Mouse (Mus musculus) kidney, embryonic 14.5 days (tissue): ENCODE data around the gene Sox15. TPM values are rescaled to one million over a fixed set of nuclear protein-coding genes. Genes with fewer than 3 reads are reported as not detected.

Experiments
- ATAC-seq: fragments of 200-750 bp; cut with Nextera tagmentation; 2 replicates; pipeline ENCODE4 v1.8.0; 2017; ENCODE audit warnings: moderate number of reproducible peaks, mild to moderate bottlenecking, moderate TSS enrichment, moderate library complexity; ENCODE audit not compliant: low FRiP score, low TSS enrichment
- H3K27ac ChIP-seq: fragments of 300-500 bp; sonication (generic); 2 replicates; pipeline ENCODE4 v1.5.1; 2014; ENCODE audit warnings: low read depth, mild to moderate bottlenecking, low read length, moderate library complexity, mixed read lengths
- H3K27me3 ChIP-seq: fragments of 300-500 bp; sonication (generic); 2 replicates; pipeline ENCODE4 v1.6.1; 2014; ENCODE audit warnings: mild to moderate bottlenecking, low read length; ENCODE audit not compliant: control insufficient read depth, insufficient read depth
- H3K36me3 ChIP-seq: fragments of 300-500 bp; sonication (generic); 2 replicates; pipeline ENCODE4 v1.6.1; 2014; ENCODE audit warnings: low read length, mixed read lengths; ENCODE audit not compliant: control insufficient read depth, insufficient read depth
- H3K4me1 ChIP-seq: fragments of 300-500 bp; sonication (generic); 2 replicates; pipeline ENCODE4 v1.6.1; 2014; ENCODE audit warnings: low read length, mixed read lengths; ENCODE audit not compliant: control insufficient read depth, insufficient read depth
- H3K4me2 ChIP-seq: fragments of 300-500 bp; sonication (generic); replicated peaks from 2 replicates; pipeline ENCODE4 v1.6.1; 2014; ENCODE audit warnings: low read depth, mild to moderate bottlenecking, low read length
- H3K4me3 ChIP-seq: fragments of 300-500 bp; sonication (generic); 2 replicates; pipeline ENCODE4 v1.5.1; 2014; ENCODE audit warnings: mild to moderate bottlenecking, low read length
- H3K9ac ChIP-seq: fragments of 300-500 bp; sonication (generic); 2 replicates; pipeline ENCODE4 v1.6.1; 2014; ENCODE audit warnings: low read depth, mild to moderate bottlenecking, low read length, moderate library complexity
- H3K9me3 ChIP-seq: fragments of 300-500 bp; sonication (generic); 2 replicates; pipeline ENCODE4 v1.6.1; 2016; ENCODE audit warnings: low read length; ENCODE audit not compliant: control insufficient read depth
- WGBS: fragments of 180-500 bp; shearing (Covaris S2); extraction: QIAGEN DNeasy Blood & Tissue Kit; methylation state at CpG from one replicate; pipeline ENCODE4 v1.1.7; 2014; 5-methylcytosine and 5-hydroxymethylcytosine counted together
- polyA plus RNA-seq: library from polyadenylated mRNA; unstranded; fragments of >200 nt; fragmentation: Nextera tagmentation; extraction: Ambion mirVana; gene quantifications from 2 replicates; pipeline ENCODE4 v1.2.1, GENCODE M21; 2014

Gene Sox15
- polyA plus RNA-seq, 1 experiment from 2014 or later = 0.51 TPM

GRCm38 (mm10) chr11:69665961-69666664 is 11.0 kb downstream of the Sox15 start, which contains the start of gene Cd68:
TSS of gene Cd68 (minus strand) at chr11:69666153.
- no peak for ATAC-seq
- no peak within 1 kb of the TSS; the same call in 1 of the 2 replicates for H3K9ac ChIP-seq
- H3K4me1 ChIP-seq = peaks cover 10% of the 10 kb centered on the region; the same call in 1 of the 2 replicates
- no peaks in the 10 kb centered on the region for H3K27me3 ChIP-seq
- H3K9me3 ChIP-seq = no peaks in the 10 kb centered on the region
- H3K36me3 ChIP-seq = peaks cover 65% of the 10 kb centered on the region
- 40% methylated on average over 7 of the region's 7 CpGs for WGBS
- H3K27ac ChIP-seq = no peak within 1 kb of the TSS; the same call in 1 of the 2 replicates
- no peak within 1 kb of the TSS for H3K4me3 ChIP-seq
- H3K4me2 ChIP-seq = no peak within 1 kb of the TSS

GRCm38 (mm10) chr11:69666665-69667005 is 11.5 kb downstream of the Sox15 start:
- no peak overlapping the region for H3K4me2 ChIP-seq
- no peaks in the 10 kb centered on the region for H3K9me3 ChIP-seq
- H3K27me3 ChIP-seq = no peaks in the 10 kb centered on the region
- H3K27ac ChIP-seq = no peak overlapping the region
- H3K36me3 ChIP-seq = peaks cover 65% of the 10 kb centered on the region
- 89% methylated on average over 3 of the region's 3 CpGs for WGBS
- H3K4me3 ChIP-seq = no peak overlapping the region
- ATAC-seq = no peak
- H3K4me1 ChIP-seq = peaks cover 10% of the 10 kb centered on the region; the same call in 1 of the 2 replicates
- no peak overlapping the region for H3K9ac ChIP-seq

- Histone ChIP-seq H3K27ac (peak overlapping the region; percentile 97), H3K4me3 (peak overlapping the region; percentile 100), H3K4me1 (peaks cover 9% of the 10 kb centered on the region; the same call in 1 of the 2 replicates), H3K9ac (peak overlapping the region; percentile 100), H3K36me3 (peaks cover 73% of the 10 kb centered on the region), H3K27me3 (no peaks in the 10 kb centered on the region), H3K9me3 (no peaks in the 10 kb centered on the region), H3K4me2 (peak overlapping the region; percentile 65)
- 2% methylated on average over 54 of the region's 61 CpGs for WGBS
- peak; percentile 73 for ATAC-seq
These were observed 15.9 kb downstream of the Sox15 start for GRCm38 (mm10) chr11:69670786-69671725.

- WGBS = under 1% methylated on average over 38 of the region's 43 CpGs
- Histone ChIP-seq H3K27me3 (no peaks in the 10 kb centered on the region), H3K36me3 (peaks cover 73% of the 10 kb centered on the region), H3K4me1 (peaks cover 9% of the 10 kb centered on the region; the same call in 1 of the 2 replicates), H3K4me2 (peak overlapping the region; percentile 65), H3K27ac (peak overlapping the region; percentile 97), H3K9ac (peak overlapping the region; percentile 100), H3K9me3 (no peaks in the 10 kb centered on the region), H3K4me3 (peak overlapping the region; percentile 100)
- ATAC-seq = peak; percentile 13
These were observed 16.6 kb downstream of the Sox15 start for GRCm38 (mm10) chr11:69671726-69672124.

- Histone ChIP-seq H3K4me2 (peak within 1 kb of the TSS; percentile 65), H3K9ac (peak within 1 kb of the TSS; percentile 100), H3K27me3 (no peaks in the 10 kb centered on the region), H3K36me3 (peaks cover 78% of the 10 kb centered on the region), H3K9me3 (no peaks in the 10 kb centered on the region), H3K4me1 (peaks cover 9% of the 10 kb centered on the region; the same call in 1 of the 2 replicates), H3K27ac (peak within 1 kb of the TSS; percentile 97), H3K4me3 (peak within 1 kb of the TSS; percentile 100)
- peak; percentile 98 for ATAC-seq
- under 1% methylated on average over 36 of the region's 36 CpGs for WGBS
These were observed 17.1 kb downstream of the Sox15 start, which contains the start of gene Eif4a1 for GRCm38 (mm10) chr11:69672211-69672706. TSS of gene Eif4a1 (minus strand) at chr11:69672423.

- no peaks in the 10 kb centered on the region for H3K27me3 ChIP-seq
- no peaks in the 10 kb centered on the region for H3K9me3 ChIP-seq
- ATAC-seq = no peak
- peaks cover 62% of the 10 kb centered on the region for H3K36me3 ChIP-seq
- no peak overlapping the region for H3K9ac ChIP-seq
- H3K27ac ChIP-seq = no peak overlapping the region
- 100% methylated on average over 2 of the region's 2 CpGs for WGBS
- no peak overlapping the region for H3K4me3 ChIP-seq
- H3K4me1 ChIP-seq = peaks cover 12% of the 10 kb centered on the region; the same call in 1 of the 2 replicates
- H3K4me2 ChIP-seq = no peak overlapping the region
These were observed 24.0 kb downstream of the Sox15 start for GRCm38 (mm10) chr11:69679144-69679543.

- no peak overlapping the region for H3K27ac ChIP-seq
- no peaks in the 10 kb centered on the region for H3K9me3 ChIP-seq
- ATAC-seq = no peak
- no peaks in the 10 kb centered on the region for H3K27me3 ChIP-seq
- WGBS = 94% methylated on average over 29 of the region's 30 CpGs
- peaks cover 13% of the 10 kb centered on the region; the same call in 1 of the 2 replicates for H3K4me1 ChIP-seq
- peak overlapping the region; percentile 83; the same call in 1 of the 2 replicates for H3K4me3 ChIP-seq
- H3K9ac ChIP-seq = peak overlapping the region; percentile 84
- H3K36me3 ChIP-seq = peaks cover 50% of the 10 kb centered on the region
- peak overlapping the region; percentile 72 for H3K4me2 ChIP-seq
These were observed 25.2 kb downstream of the Sox15 start for GRCm38 (mm10) chr11:69680136-69680855.
